Mouse (Mus musculus): ENCODE results near the gene Phkb. TPM values are rescaled to one million over a fixed set of nuclear protein-coding genes. Genes with fewer than 3 reads are reported as not detected.
A peak's percentile ranks its signal among the peaks of the same experiment; 100 is the strongest.
"Not testable (repeated sequence)": the region's sequence is repeated elsewhere in the genome, so short reads cannot be mapped to it uniquely, and the experiment has no call there.

Gene Phkb
- polyA plus RNA-seq, 2 experiments, result 4.7 to 10.7 TPM

GRCm38 (mm10) chr8:85839916-85840656 is 673 bp upstream of the Phkb start:
- Histone ChIP-seq H3K9me3 (ENCODE audit: control insufficient read depth, low read length) (no peaks in the 10 kb centered on the region), H3K9ac (replicated peaks) (peak overlapping the region; percentile 93), H3K4me2 (ENCODE audit: low read depth) (peak overlapping the region; percentile 82), H3K36me3 (replicated peaks; ENCODE audit: control insufficient read depth, insufficient read depth, low read depth) (no peaks in the 10 kb centered on the region; the same call in 1 of the 2 replicates), H3K27ac (peak overlapping the region; percentile 68), H3K27me3 (ENCODE audit: control insufficient read depth, insufficient read depth, low read length) (no peaks in the 10 kb centered on the region), H3K4me3 (ENCODE audit: insufficient read depth in 1 of 2, low read depth in 2 of 2, low read length in 2 of 2) (peak overlapping the region; percentile 79 to 97), H3K4me1 (replicated peaks; ENCODE audit: control insufficient read depth in 2 of 2, insufficient read depth in 2 of 2, low read length in 1 of 2) (peaks cover 4 to 9% of the 10 kb centered on the region in 2 experiments)
- 1% methylated on average over 21 of the region's 21 CpGs for WGBS (ENCODE audit: insufficient replicate concordance)
- ATAC-seq (ENCODE audit: insufficient read depth) (no peak), DNase-seq (ENCODE audit: low read depth in 3 of 3, low spot score in 3 of 3) (no peak)
- TF ChIP-seq EP300 (IDR thresholded peaks at IDR 0.05; ENCODE audit: low read depth), result no peak
- TF ChIP-seq CTCF (IDR thresholded peaks at IDR 0.05; ENCODE audit: low read depth), result no peak

GRCm38 (mm10) chr8:85841489-85841795 is 683 bp downstream of the Phkb start:
- TF ChIP-seq EP300 (IDR thresholded peaks at IDR 0.05; ENCODE audit: low read depth) (no peak), CTCF (IDR thresholded peaks at IDR 0.05; ENCODE audit: low read depth) (no peak)
- H3K9me3 ChIP-seq (ENCODE audit: control insufficient read depth, low read length), result no peaks in the 10 kb centered on the region
- no peaks in the 10 kb centered on the region; the same call in 1 of the 2 replicates for H3K36me3 ChIP-seq (replicated peaks; ENCODE audit: control insufficient read depth, insufficient read depth, low read depth)
- H3K4me2 ChIP-seq (ENCODE audit: low read depth), result peak overlapping the region; percentile 82
- peaks cover 4 to 9% of the 10 kb centered on the region in 2 experiments for H3K4me1 ChIP-seq (replicated peaks; ENCODE audit: control insufficient read depth in 2 of 2, insufficient read depth in 2 of 2, low read length in 1 of 2)
- ATAC-seq (ENCODE audit: insufficient read depth), result no peak
- DNase-seq (ENCODE audit: low read depth in 3 of 3, low spot score in 3 of 3), result peak; percentile 11 to 17 (median 13)
- WGBS (ENCODE audit: insufficient replicate concordance), result 0% methylated on average over 4 of the region's 4 CpGs
- H3K27me3 ChIP-seq (ENCODE audit: control insufficient read depth, insufficient read depth, low read length), result no peaks in the 10 kb centered on the region
- H3K4me3 ChIP-seq (ENCODE audit: insufficient read depth in 1 of 2, low read depth in 2 of 2, low read length in 2 of 2), result peak overlapping the region; percentile 79 to 97
- H3K9ac ChIP-seq (replicated peaks), result peak overlapping the region; percentile 93
- H3K27ac ChIP-seq, result peak overlapping the region; percentile 68

DNA sequence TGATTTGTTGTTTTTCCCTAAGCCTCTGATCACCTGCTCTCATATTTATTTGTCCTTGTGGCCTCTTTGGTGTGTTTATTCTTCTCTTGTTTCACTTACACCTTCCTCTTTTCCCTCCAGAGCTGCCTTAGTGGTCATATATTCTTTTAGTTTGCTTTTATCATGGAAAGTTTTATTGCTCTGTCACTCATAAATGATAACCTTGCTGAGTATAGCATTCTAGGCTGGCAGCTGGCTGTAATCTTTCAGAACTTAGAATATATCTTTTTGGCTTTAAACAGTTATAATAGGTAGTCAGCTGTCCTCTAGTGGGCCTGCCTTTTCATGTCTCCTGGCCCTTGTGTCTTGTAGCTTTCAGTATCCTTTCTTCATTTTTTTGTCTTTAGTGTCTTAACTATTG is 5.1 kb downstream of the Phkb start:
- Histone ChIP-seq H3K36me3 (replicated peaks; ENCODE audit: control insufficient read depth, insufficient read depth, low read depth) (no peaks in the 10 kb centered on the region), H3K9ac (replicated peaks) (no peak overlapping the region), H3K9me3 (ENCODE audit: control insufficient read depth, low read length) (no peaks in the 10 kb centered on the region), H3K4me1 (replicated peaks; ENCODE audit: control insufficient read depth in 2 of 2, insufficient read depth in 2 of 2, low read length in 1 of 2) (peaks cover 0 to 4% of the 10 kb centered on the region in 2 experiments; a peak in 2 of 4 replicates), H3K27me3 (ENCODE audit: control insufficient read depth, insufficient read depth, low read length) (no peaks in the 10 kb centered on the region), H3K4me2 (ENCODE audit: low read depth) (no peak overlapping the region), H3K27ac (no peak overlapping the region), H3K4me3 (ENCODE audit: insufficient read depth in 1 of 2, low read depth in 2 of 2, low read length in 2 of 2) (no peak overlapping the region)
- ATAC-seq (ENCODE audit: insufficient read depth) (no peak), DNase-seq (ENCODE audit: low read depth in 3 of 3, low spot score in 3 of 3) (no peak)
- no peak for TF ChIP-seq CTCF (IDR thresholded peaks at IDR 0.05; ENCODE audit: low read depth)
- no peak for TF ChIP-seq EP300 (IDR thresholded peaks at IDR 0.05; ENCODE audit: low read depth)

DNA sequence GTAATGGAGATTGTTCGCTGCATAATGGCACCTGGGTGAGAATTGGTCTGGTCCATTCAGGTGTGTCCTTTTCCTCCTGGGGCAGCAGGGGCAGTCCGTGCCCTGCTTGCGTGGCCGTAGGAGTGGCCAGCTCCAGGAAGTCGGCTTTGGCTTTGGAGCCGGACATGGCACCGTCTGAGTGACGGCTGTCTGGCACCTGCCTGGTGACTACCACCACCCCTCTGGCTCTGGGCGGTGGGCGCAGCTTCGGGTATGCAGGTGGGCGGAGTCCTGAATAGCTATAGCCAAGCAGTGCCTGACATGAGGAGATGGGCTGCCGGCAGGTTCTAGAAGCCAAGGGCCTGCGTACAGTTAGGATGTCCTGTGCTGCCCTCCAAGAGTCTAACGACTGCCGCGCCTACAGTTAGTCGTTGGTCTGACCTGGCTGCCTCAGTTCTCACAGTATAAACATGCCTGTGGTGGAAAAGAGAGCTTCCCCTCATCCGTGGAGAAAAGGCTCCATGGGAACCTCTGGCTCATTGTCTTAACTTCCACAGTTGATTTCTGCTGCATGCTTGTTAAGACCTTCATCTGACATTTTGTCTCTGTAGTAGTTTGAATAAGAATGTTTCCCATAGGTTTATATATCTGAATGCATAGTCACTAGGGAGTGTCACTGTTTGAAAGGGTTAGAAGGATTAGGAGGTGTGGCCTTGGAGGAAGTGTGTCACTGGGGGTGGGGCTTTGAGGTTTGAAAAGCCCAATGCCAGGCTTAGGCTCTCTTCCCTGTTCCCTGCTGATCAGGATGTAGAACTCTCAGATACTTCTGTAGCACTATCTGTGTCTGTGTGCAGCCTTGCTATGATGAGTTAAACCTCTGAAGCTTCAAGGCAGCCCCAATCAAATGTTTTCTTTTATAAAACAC is 13.7 kb downstream of the Phkb start:
- Histone ChIP-seq H3K4me3 (ENCODE audit: insufficient read depth in 1 of 2, low read depth in 2 of 2, low read length in 2 of 2) (no peak overlapping the region), H3K9me3 (ENCODE audit: control insufficient read depth, low read length) (no peaks in the 10 kb centered on the region), H3K9ac (replicated peaks) (no peak overlapping the region), H3K4me2 (ENCODE audit: low read depth) (no peak overlapping the region), H3K27ac (no peak overlapping the region), H3K4me1 (replicated peaks; ENCODE audit: control insufficient read depth in 2 of 2, insufficient read depth in 2 of 2, low read length in 1 of 2) (0 out of 4 replicates have a peak, but pooled peaks cover 0 to 2% of the 10 kb centered on the region in 2 experiments), H3K27me3 (ENCODE audit: control insufficient read depth, insufficient read depth, low read length) (no peaks in the 10 kb centered on the region), H3K36me3 (replicated peaks; ENCODE audit: control insufficient read depth, insufficient read depth, low read depth) (no peaks in the 10 kb centered on the region)
- 85% methylated on average over 19 of the region's 19 CpGs for WGBS (ENCODE audit: insufficient replicate concordance)
- peak; percentile 57; the same call in 1 of the 2 replicates for ATAC-seq (ENCODE audit: insufficient read depth)
- no peak for DNase-seq (ENCODE audit: low read depth in 3 of 3, low spot score in 3 of 3)
- TF ChIP-seq CTCF (IDR thresholded peaks at IDR 0.05; ENCODE audit: low read depth), result no peak

GRCm38 (mm10) chr8:85857227-85857896 is 16.6 kb downstream of the Phkb start:
- H3K36me3 ChIP-seq (replicated peaks; ENCODE audit: control insufficient read depth, insufficient read depth, low read depth); H3K4me3 ChIP-seq (ENCODE audit: insufficient read depth in 1 of 2, low read depth in 2 of 2, low read length in 2 of 2); H3K9ac ChIP-seq (replicated peaks); H3K4me1 ChIP-seq (replicated peaks; ENCODE audit: control insufficient read depth in 2 of 2, insufficient read depth in 2 of 2, low read length in 1 of 2); ATAC-seq (ENCODE audit: insufficient read depth); H3K9me3 ChIP-seq (ENCODE audit: control insufficient read depth, low read length); H3K4me2 ChIP-seq (ENCODE audit: low read depth); H3K27ac ChIP-seq; H3K27me3 ChIP-seq (ENCODE audit: control insufficient read depth, insufficient read depth, low read length); DNase-seq (ENCODE audit: low read depth in 3 of 3, low spot score in 3 of 3): not testable (repeated sequence)
- 31% methylated on average over 11 of the region's 11 CpGs for WGBS (ENCODE audit: insufficient replicate concordance)

Measured in liver, embryonic 14.5 days (tissue).